Comparison of ENCODE assay signal across 15 mouse cellular contexts in the genomic region with DNA sequence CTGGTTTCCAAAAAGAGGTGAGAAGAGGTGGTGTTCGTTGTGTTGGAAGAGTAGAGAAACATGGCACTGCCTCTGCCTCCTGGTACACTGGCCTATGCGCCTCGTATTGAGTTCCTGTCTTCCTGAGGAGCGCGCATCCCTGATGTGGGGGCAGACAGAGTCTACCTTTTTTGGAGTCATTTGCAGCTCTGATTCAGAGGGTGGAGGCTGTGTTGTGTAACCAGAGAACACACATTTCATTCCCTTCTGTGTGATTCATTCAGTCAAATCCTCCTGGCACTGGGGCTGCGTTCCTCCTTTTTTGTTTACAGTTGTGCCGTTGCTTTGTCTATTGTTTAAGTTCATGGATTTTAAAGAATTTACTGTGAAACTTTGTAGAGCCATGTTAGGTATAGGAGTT.
DNase-seq lines count a peak whose midpoint lies in the region; ATAC-seq and TF ChIP-seq lines count a peak whose summit lies in the region.
"Had no signal": no experiment of that assay in that cellular context is flagged by ENCODE, and none has a peak within 500 bp of the region (broad histone marks: within the 10 kb centered on the region; RNA-seq: fewer than 3 reads in every experiment).

No protein-coding gene starts in this region.

- no peak overlapping the region for H3K9ac ChIP-seq in neural tube, embryonic 11.5 days (ENCODE audit: low read length)
- no peak overlapping the region for H3K9ac ChIP-seq in neural tube, embryonic 15.5 days (replicated peaks)
- H3K9ac ChIP-seq: hindbrain, embryonic 15.5 days; limb, embryonic 12.5 days had no signal

- WGBS in neural tube, embryonic 11.5 days = 80% methylated on average over 7 of the region's 7 CpGs
- WGBS in neural tube, embryonic 15.5 days = 62% methylated on average over 7 of the region's 7 CpGs

- no peak for TF ChIP-seq POLR2A in embryonic fibroblast, embryonic 13.5 days (IDR thresholded peaks at IDR 0.05; ENCODE audit: low read depth, low read length)

- DNase-seq in adrenal gland, adult 2 months = peak; percentile 68
- no peak for DNase-seq in adrenal gland, postnatal 4 days (ENCODE audit: low spot score in 2 of 2)
- no peak for DNase-seq in neural tube, embryonic 11.5 days (ENCODE audit: low spot score)
- peak; percentile 55 for DNase-seq in right cerebral cortex, postnatal 25 days
- no peak for DNase-seq in embryo, embryonic 10.5 days (ENCODE audit: low spot score)
- DNase-seq in kidney, postnatal 4 days = no peak
- DNase-seq: cerebellum, adult 11-12 months; gastrocnemius, postnatal 10 days; thymus, postnatal 4 days had no signal

- H3K4me1 ChIP-seq in neural tube, embryonic 11.5 days (ENCODE audit: control insufficient read depth, insufficient read depth, low read length) = no peaks in the 10 kb centered on the region
- no peaks in the 10 kb centered on the region for H3K4me1 ChIP-seq in neural tube, embryonic 15.5 days
- H3K4me1 ChIP-seq in embryonic fibroblast, embryonic 13.5 days (ENCODE audit: control insufficient read depth, insufficient read depth, low read length) = peaks cover 9% of the 10 kb centered on the region
- H3K4me1 ChIP-seq: hindbrain, embryonic 15.5 days had no signal

- no peaks in the 10 kb centered on the region for H3K27me3 ChIP-seq in neural tube, embryonic 11.5 days (ENCODE audit: control insufficient read depth, insufficient read depth, low read length)
- H3K27me3 ChIP-seq in neural tube, embryonic 15.5 days (replicated peaks) = no peaks in the 10 kb centered on the region
- H3K27me3 ChIP-seq: hindbrain, embryonic 15.5 days; limb, embryonic 12.5 days had no signal

- no peak overlapping the region for H3K4me3 ChIP-seq in neural tube, embryonic 11.5 days (ENCODE audit: low read depth, low read length)
- H3K4me3 ChIP-seq in neural tube, embryonic 15.5 days (replicated peaks) = no peak overlapping the region
- no peak overlapping the region for H3K4me3 ChIP-seq in embryonic fibroblast, embryonic 13.5 days (ENCODE audit: insufficient read depth, low read length)
- H3K4me3 ChIP-seq: hindbrain, embryonic 15.5 days; limb, embryonic 12.5 days had no signal

- H3K36me3 ChIP-seq in neural tube, embryonic 11.5 days (ENCODE audit: control insufficient read depth, insufficient read depth, low read length) = no peaks in the 10 kb centered on the region
- no peaks in the 10 kb centered on the region for H3K36me3 ChIP-seq in neural tube, embryonic 15.5 days
- H3K36me3 ChIP-seq: G1E; hindbrain, embryonic 15.5 days; limb, embryonic 12.5 days had no signal

- ATAC-seq in neural tube, embryonic 11.5 days (ENCODE audit: insufficient read depth, low FRiP score, low TSS enrichment) = 0 out of 2 replicates have a peak, but pooled peaks have one; percentile 39
- ATAC-seq in neural tube, embryonic 15.5 days (ENCODE audit: low FRiP score) = no peak
- ATAC-seq: activated CD4-positive, CD25-positive, alpha-beta regulatory T cell, adult 4 months had no signal

- H3K9me3 ChIP-seq in neural tube, embryonic 11.5 days (ENCODE audit: control insufficient read depth, low read length) = no peaks in the 10 kb centered on the region
- no peaks in the 10 kb centered on the region for H3K9me3 ChIP-seq in neural tube, embryonic 15.5 days (replicated peaks)
- H3K9me3 ChIP-seq: G1E; hindbrain, embryonic 15.5 days; limb, embryonic 12.5 days had no signal

- no peak overlapping the region for H3K4me2 ChIP-seq in neural tube, embryonic 11.5 days (ENCODE audit: low read depth)
- H3K4me2 ChIP-seq in neural tube, embryonic 15.5 days = no peak overlapping the region
- H3K4me2 ChIP-seq: hindbrain, embryonic 15.5 days; limb, embryonic 12.5 days had no signal

- H3K27ac ChIP-seq in neural tube, embryonic 11.5 days (ENCODE audit: low read depth, low read length) = no peak overlapping the region
- H3K27ac ChIP-seq in neural tube, embryonic 15.5 days (replicated peaks) = no peak overlapping the region
- peak overlapping the region; percentile 19; the same call in 1 of the 2 replicates for H3K27ac ChIP-seq in embryonic fibroblast, embryonic 13.5 days (ENCODE audit: insufficient read depth, low read length)
- H3K27ac ChIP-seq: hindbrain, embryonic 15.5 days; limb, embryonic 12.5 days had no signal

- no peak for TF ChIP-seq CTCF in embryonic fibroblast, embryonic 13.5 days (IDR thresholded peaks at IDR 0.05; ENCODE audit: borderline replicate concordance, insufficient read depth, low read length)

Comparison
In these comparisons a context has a peak if more than half of its experiments do, and no peak if none do; other contexts are left out.
1. DNase-seq: peak in adrenal gland, adult 2 months (single experiment) and right cerebral cortex, postnatal 25 days (single experiment); none in adrenal gland, postnatal 4 days (0 of 2), neural tube, embryonic 11.5 days (single experiment), embryo, embryonic 10.5 days (single experiment) and kidney, postnatal 4 days (0 of 2).